ENCODE assay signal across 12 mouse cellular contexts in the genomic region with DNA sequence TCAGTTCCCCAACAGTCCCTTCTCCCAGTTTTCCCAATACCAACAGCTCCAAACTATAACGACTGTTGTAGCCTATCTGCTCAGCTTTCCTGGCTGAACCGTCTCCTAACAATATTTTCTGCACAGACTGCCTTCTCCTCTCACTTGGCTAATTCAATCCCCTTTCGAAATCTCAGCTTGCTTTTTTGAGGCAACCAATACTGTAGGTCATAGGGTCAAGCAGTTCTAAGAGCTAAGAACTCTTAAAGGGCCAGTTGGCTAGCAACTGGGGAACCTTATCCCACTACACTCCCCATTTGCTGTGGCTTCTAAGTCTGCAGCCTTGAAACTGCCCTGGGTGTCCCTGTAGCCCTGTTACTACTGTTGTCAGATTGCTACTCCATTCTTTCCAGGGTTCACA. TPM values are rescaled to one million over a fixed set of nuclear protein-coding genes. Genes with fewer than 3 reads are reported as not detected.
"Had no signal": no experiment of that assay in that cellular context is flagged by ENCODE, and none has a peak within 500 bp of the region (broad histone marks: within the 10 kb centered on the region; RNA-seq: fewer than 3 reads in every experiment).

No protein-coding gene starts in this region.

- H3K9ac ChIP-seq: limb, embryonic 13.5 days; liver, embryonic 15.5 days; lung, embryonic 15.5 days; midbrain, embryonic 13.5 days had no signal

- H3K4me2 ChIP-seq: limb, embryonic 13.5 days; liver, embryonic 15.5 days; lung, embryonic 15.5 days; midbrain, embryonic 13.5 days had no signal

- ATAC-seq: inflammation-experienced regulatory T-cells, adult 6 months; intestine, postnatal 0 days; midbrain, embryonic 13.5 days had no signal

- H3K27ac ChIP-seq: limb, embryonic 13.5 days; liver, embryonic 15.5 days; lung, embryonic 15.5 days; midbrain, embryonic 13.5 days; stomach, postnatal 0 days had no signal

- H3K4me3 ChIP-seq: limb, embryonic 13.5 days; liver, embryonic 15.5 days; lung, embryonic 15.5 days; midbrain, embryonic 13.5 days had no signal

- DNase-seq: kidney, postnatal 4 days; left cerebral cortex, postnatal 4 days; right cerebral cortex, postnatal 14 days; thymus, postnatal 4 days had no signal

- H3K27me3 ChIP-seq: limb, embryonic 13.5 days; liver, embryonic 15.5 days; lung, embryonic 15.5 days; midbrain, embryonic 13.5 days had no signal

- H3K4me1 ChIP-seq: limb, embryonic 13.5 days; lung, embryonic 15.5 days; midbrain, embryonic 13.5 days had no signal

- H3K9me3 ChIP-seq: limb, embryonic 13.5 days; liver, embryonic 15.5 days; lung, embryonic 15.5 days; midbrain, embryonic 13.5 days had no signal

RNA-seq across cellular contexts. Expression of a gene that starts 52.2 kb away (rescaled TPM):
- total RNA-seq: megakaryocyte progenitor cell, adult 5-6 weeks had no signal
- polyA plus RNA-seq: inflammation-experienced regulatory T-cells, adult 6 months had no signal
